Mouse (Mus musculus): Measurements from ENCODE around the gene Gabpa. TPM values are rescaled to one million over a fixed set of nuclear protein-coding genes. Genes with fewer than 3 reads are reported as not detected.

Gabpa gene
- total and polyA plus RNA-seq, 3 experiments = 44.3 to 82.8 (median 77.0) TPM

DNA sequence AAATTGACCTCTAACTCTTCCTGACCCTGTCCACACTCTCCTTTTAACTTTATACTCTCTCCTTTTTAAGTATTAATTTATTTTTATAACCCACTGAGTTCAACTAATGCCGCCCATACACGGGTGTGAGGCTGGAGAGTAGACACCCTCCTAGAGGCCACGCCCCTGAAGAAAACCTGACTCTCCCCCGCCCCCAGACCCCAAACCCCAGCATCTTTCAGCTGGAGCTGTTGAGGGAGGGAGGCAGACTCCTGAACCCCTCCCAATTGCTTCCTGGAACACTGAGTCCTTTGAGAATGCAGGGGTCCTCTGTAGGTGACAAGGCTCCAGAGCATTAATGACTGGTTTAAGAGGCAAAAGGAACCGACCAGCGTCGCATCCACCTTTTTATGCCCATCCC, 49.8 kb upstream of the Gabpa start:
- H3K27me3 ChIP-seq (replicated peaks) = no peaks in the 10 kb centered on the region
- peaks cover 3 to 17% of the 10 kb centered on the region in 2 experiments; a peak in 3 of 4 replicates for H3K4me1 ChIP-seq (ENCODE audit: control insufficient read depth in 1 of 2, insufficient read depth in 2 of 2)
- H3K36me3 ChIP-seq (replicated peaks in 1 of 2; ENCODE audit: control insufficient read depth in 1 of 2, insufficient read depth in 1 of 2, low read length in 1 of 2) = no peaks in the 10 kb centered on the region
- no peak overlapping the region for H3K4me2 ChIP-seq (ENCODE audit: insufficient read depth, low read depth, poor library complexity, severe bottlenecking)
- no peak overlapping the region for H3K9ac ChIP-seq (ENCODE audit: insufficient read depth, low read depth)
- no peak for DNase-seq (ENCODE audit: extremely low read depth)
- dilution Hi-C loops (cut with MboI; ENCODE audit: extremely low pct_ligation_motif_present, extremely low pct_unique_long_range_greater_than_20kb, low sequenced_read_pairs) (no loop called here), in situ Hi-C loops (cut with MboI; ENCODE audit: low pct_ligation_motif_present, low pct_unique_long_range_greater_than_20kb, low sequenced_read_pairs) (no loop called here)
- TF ChIP-seq MYC (IDR thresholded peaks at IDR 0.05; ENCODE audit: low read depth, low read length) (no peak), KAT2A (IDR thresholded peaks at IDR 0.05; ENCODE audit: insufficient replicate concordance, low read length) (no peak), BHLHE40 (IDR thresholded peaks at IDR 0.05; ENCODE audit: low read depth, low read length) (no peak), EP300 (IDR thresholded peaks at IDR 0.05; ENCODE audit: low read length) (no peak), USF2 (conservative IDR thresholded peaks at IDR 0.05; ENCODE audit: low read depth, low read length) (no peak), IRF4 (IDR thresholded peaks at IDR 0.05; ENCODE audit: low read depth, low read length) (no peak), POLR2AphosphoS2 (IDR thresholded peaks at IDR 0.05; ENCODE audit: low read depth, low read length) (no peak), PAX5 (IDR thresholded peaks at IDR 0.05; ENCODE audit: low read length) (no peak), NRF1 (IDR thresholded peaks at IDR 0.05; ENCODE audit: low read depth, low read length) (no peak), TBP (conservative IDR thresholded peaks at IDR 0.05; ENCODE audit: low read depth, low read length) (no peak), ETS1 (conservative IDR thresholded peaks at IDR 0.05; ENCODE audit: low read depth, low read length) (no peak), E2F4 (IDR thresholded peaks at IDR 0.05; ENCODE audit: insufficient replicate concordance, low read depth, low read length) (no peak), ZC3H11A (IDR thresholded peaks at IDR 0.05; ENCODE audit: low read depth, low read length) (no peak), JUND (conservative IDR thresholded peaks at IDR 0.05; ENCODE audit: low read depth, low read length) (no peak), ELF1 (IDR thresholded peaks at IDR 0.05; ENCODE audit: low read depth, low read length) (no peak), MAFK (IDR thresholded peaks at IDR 0.05; ENCODE audit: insufficient replicate concordance, low read length) (no peak), ZMIZ1 (IDR thresholded peaks at IDR 0.05; ENCODE audit: low read depth, low read length) (no peak), MAZ (IDR thresholded peaks at IDR 0.05; ENCODE audit: low read depth, low read length) (no peak), UBTF (IDR thresholded peaks at IDR 0.05; ENCODE audit: low read depth, low read length) (no peak), CHD1 (IDR thresholded peaks at IDR 0.05; ENCODE audit: low read depth, low read length) (no peak)
- H3K4me3 ChIP-seq (replicated peaks in 1 of 3; ENCODE audit: low read depth in 2 of 3, low read length in 2 of 3, poor library complexity in 1 of 3) = no peak overlapping the region
- no peak overlapping the region for H3K27ac ChIP-seq (ENCODE audit: insufficient read depth, low read depth)
- H3K79me2 ChIP-seq (replicated peaks; ENCODE audit: control insufficient read depth, extremely low read depth, insufficient read depth, poor library complexity, severe bottlenecking) = no peaks in the 10 kb centered on the region
- H3K9me3 ChIP-seq (replicated peaks; ENCODE audit: low read length) = no peaks in the 10 kb centered on the region

DNA sequence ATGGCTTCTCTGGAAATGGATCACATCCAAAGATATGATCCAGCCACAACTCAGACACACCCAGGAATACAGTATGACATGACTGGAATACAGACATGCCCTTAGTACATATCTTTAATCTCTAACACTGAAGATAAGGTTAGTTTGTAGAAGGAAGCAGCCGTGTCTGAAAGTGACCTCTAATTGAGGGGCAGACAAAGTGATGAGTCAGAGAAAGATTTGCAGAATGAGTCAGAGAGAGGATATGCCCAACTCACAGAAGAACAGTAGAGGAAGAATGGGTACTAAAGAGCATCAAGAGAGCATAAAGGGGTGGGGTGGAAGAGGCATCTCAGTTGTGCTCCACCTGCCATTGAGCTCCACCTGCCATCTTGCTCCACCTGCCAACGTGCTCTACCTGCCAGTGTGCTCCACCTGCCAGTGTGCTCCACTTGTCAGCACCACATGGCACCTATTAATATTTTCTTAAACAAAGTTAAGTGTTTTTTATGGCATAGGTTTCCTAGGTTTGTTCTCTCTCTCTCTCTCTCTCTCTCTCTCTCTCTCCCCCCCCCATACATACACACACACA, 44.0 kb upstream of the Gabpa start:
- dilution Hi-C loops (cut with MboI; ENCODE audit: extremely low pct_ligation_motif_present, extremely low pct_unique_long_range_greater_than_20kb, low sequenced_read_pairs) = no loop called here
- H3K9me3 ChIP-seq (replicated peaks; ENCODE audit: low read length) = peaks cover 5% of the 10 kb centered on the region

More for the DNA sequence above, 44.0 kb upstream of the Gabpa start:
- no peak for TF ChIP-seq MAFK (IDR thresholded peaks at IDR 0.05; ENCODE audit: insufficient replicate concordance, low read length)
- no peak for TF ChIP-seq ZMIZ1 (IDR thresholded peaks at IDR 0.05; ENCODE audit: low read depth, low read length)
- TF ChIP-seq ZKSCAN1 (IDR thresholded peaks at IDR 0.05; ENCODE audit: borderline replicate concordance, low read depth, low read length) = no peak
- TF ChIP-seq MEF2A (IDR thresholded peaks at IDR 0.05; ENCODE audit: borderline replicate concordance, low read depth, low read length) = no peak
- TF ChIP-seq E2F4 (IDR thresholded peaks at IDR 0.05; ENCODE audit: insufficient replicate concordance, low read depth, low read length) = no peak
- no peak for TF ChIP-seq HCFC1 (IDR thresholded peaks at IDR 0.05; ENCODE audit: low read depth, low read length)
- TF ChIP-seq USF2 (conservative IDR thresholded peaks at IDR 0.05; ENCODE audit: low read depth, low read length) = no peak
- TF ChIP-seq TBP (conservative IDR thresholded peaks at IDR 0.05; ENCODE audit: low read depth, low read length) = no peak
- TF ChIP-seq ETS1 (conservative IDR thresholded peaks at IDR 0.05; ENCODE audit: low read depth, low read length) = no peak
- no peak for TF ChIP-seq NRF1 (IDR thresholded peaks at IDR 0.05; ENCODE audit: low read depth, low read length)
- TF ChIP-seq CHD2 (IDR thresholded peaks at IDR 0.05; ENCODE audit: low read length) = no peak
- no peak for TF ChIP-seq GABPA (IDR thresholded peaks at IDR 0.05; ENCODE audit: insufficient replicate concordance, low read depth, low read length)
- TF ChIP-seq SMC3 (IDR thresholded peaks at IDR 0.05; ENCODE audit: low read depth, low read length) = no peak
- TF ChIP-seq IRF4 (IDR thresholded peaks at IDR 0.05; ENCODE audit: low read depth, low read length) = peak; percentile 57
- TF ChIP-seq NELFE (IDR thresholded peaks at IDR 0.05; ENCODE audit: low read depth, low read length) = no peak
- no peak for TF ChIP-seq MXI1 (IDR thresholded peaks at IDR 0.05; ENCODE audit: low read depth, low read length)
- no peak for TF ChIP-seq ELF1 (IDR thresholded peaks at IDR 0.05; ENCODE audit: low read depth, low read length)
- peak; percentile 72 for TF ChIP-seq JUND (conservative IDR thresholded peaks at IDR 0.05; ENCODE audit: low read depth, low read length)
- TF ChIP-seq JUN (IDR thresholded peaks at IDR 0.05; ENCODE audit: insufficient read depth, low read depth, low read length) = peak; percentile 54; the same call in 1 of the 2 replicates
- no peak for TF ChIP-seq SIN3A (IDR thresholded peaks at IDR 0.05; ENCODE audit: low read length)
- TF ChIP-seq EP300 (IDR thresholded peaks at IDR 0.05; ENCODE audit: low read length) = peak; percentile 68
- no peak for TF ChIP-seq POLR2AphosphoS2 (IDR thresholded peaks at IDR 0.05; ENCODE audit: low read depth, low read length)
- Histone ChIP-seq H3K27ac (ENCODE audit: insufficient read depth, low read depth) (no peak overlapping the region), H3K4me1 (ENCODE audit: control insufficient read depth in 1 of 2, insufficient read depth in 2 of 2) (no peaks in the 10 kb centered on the region), H3K36me3 (replicated peaks in 1 of 2; ENCODE audit: control insufficient read depth in 1 of 2, insufficient read depth in 1 of 2, low read length in 1 of 2) (no peaks in the 10 kb centered on the region), H3K27me3 (replicated peaks) (no peaks in the 10 kb centered on the region), H3K9ac (ENCODE audit: insufficient read depth, low read depth) (no peak overlapping the region), H3K79me2 (replicated peaks; ENCODE audit: control insufficient read depth, extremely low read depth, insufficient read depth, poor library complexity, severe bottlenecking) (no peaks in the 10 kb centered on the region), H3K4me2 (ENCODE audit: insufficient read depth, low read depth, poor library complexity, severe bottlenecking) (no peak overlapping the region), H3K4me3 (replicated peaks in 1 of 3; ENCODE audit: low read depth in 2 of 3, low read length in 2 of 3, poor library complexity in 1 of 3) (no peak overlapping the region)
- in situ Hi-C loops (cut with MboI; ENCODE audit: low pct_ligation_motif_present, low pct_unique_long_range_greater_than_20kb, low sequenced_read_pairs) = no loop called here
- no peak for DNase-seq (ENCODE audit: extremely low read depth)
